Mouse (Mus musculus) embryonic facial prominence, embryonic 11.5 days (tissue): ENCODE measurements at regions not wholly inside any gene's neighbourhood (a gene's known extent, or its start where the extent isn't known, plus 50 kb on each side); places are given as distances from the start of the nearest gene placed in this dataset.

Experiments
- ATAC-seq: fragments of 200-750 bp; cut with Nextera tagmentation; replicated peaks from 2 replicates; pipeline ENCODE4 v1.8.0; 2017; ENCODE audit warnings: low read depth; ENCODE audit not compliant: insufficient number of reproducible peaks, low FRiP score, low TSS enrichment
- DNase-seq: peaks from one replicate; pipeline ENCODE4 v3.0.0-alpha.2; 2015; ENCODE audit warnings: low spot score
- H3K27ac ChIP-seq: fragments of 300-500 bp; sonication (generic); replicated peaks from 2 replicates; pipeline ENCODE4 v1.5.1; 2014; ENCODE audit warnings: mild to moderate bottlenecking, low read depth, low read length, control low read depth
- H3K27me3 ChIP-seq: fragments of 300-500 bp; sonication (generic); 2 replicates; pipeline ENCODE4 v1.6.1; 2014; ENCODE audit warnings: mild to moderate bottlenecking, low read length, moderate library complexity, mixed read lengths; ENCODE audit not compliant: control insufficient read depth, insufficient read depth
- H3K36me3 ChIP-seq: fragments of 300-500 bp; sonication (generic); replicated peaks from 2 replicates; pipeline ENCODE4 v1.6.1; 2014; ENCODE audit warnings: low read depth, mild to moderate bottlenecking, low read length, moderate library complexity, mixed read lengths; ENCODE audit not compliant: control insufficient read depth, insufficient read depth
- H3K4me1 ChIP-seq: fragments of 300-500 bp; sonication (generic); 2 replicates; pipeline ENCODE4 v1.6.1; 2014; ENCODE audit warnings: low read length, mixed read lengths; ENCODE audit not compliant: control insufficient read depth, insufficient read depth
- H3K4me2 ChIP-seq: fragments of 300-500 bp; sonication (generic); 2 replicates; pipeline ENCODE4 v1.6.1; 2014; ENCODE audit warnings: low read depth, mild to moderate bottlenecking, control low read depth, low read length, moderate library complexity
- H3K4me3 ChIP-seq: fragments of 300-500 bp; sonication (generic); 2 replicates; pipeline ENCODE4 v1.5.1; 2014; ENCODE audit warnings: low read depth, low read length, control low read depth
- H3K9ac ChIP-seq: fragments of 300-500 bp; sonication (generic); replicated peaks from 2 replicates; pipeline ENCODE4 v1.6.1; 2014; ENCODE audit warnings: mild to moderate bottlenecking, control low read depth, low read length
- H3K9me3 ChIP-seq: fragments of 300-500 bp; sonication (generic); replicated peaks from 2 replicates; pipeline ENCODE4 v1.6.1; 2016; ENCODE audit warnings: mild to moderate bottlenecking, low read length, inconsistent platforms, mixed read lengths; ENCODE audit not compliant: control insufficient read depth
- WGBS: fragments of 180-500 bp; shearing (Covaris S2); extraction: QIAGEN DNeasy Blood & Tissue Kit; methylation state at CpG from one replicate; pipeline ENCODE4 v1.1.7; 2014; 5-methylcytosine and 5-hydroxymethylcytosine counted together

GRCm38 (mm10) chr12:79945899-79946298, 166.9 kb downstream of the Zfp36l1 start:
- DNase-seq (no peak), ATAC-seq (no peak)
- Histone ChIP-seq H3K27ac (peak overlapping the region; percentile 72; the same call in 1 of the 2 replicates), H3K4me3 (no peak overlapping the region), H3K36me3 (no peaks in the 10 kb centered on the region), H3K4me2 (no peak overlapping the region), H3K9me3 (no peaks in the 10 kb centered on the region), H3K27me3 (no peaks in the 10 kb centered on the region), H3K9ac (no peak overlapping the region), H3K4me1 (peaks cover 3% of the 10 kb centered on the region; the same call in 1 of the 2 replicates)
- 83% methylated on average over 4 of the region's 4 CpGs for WGBS

DNA sequence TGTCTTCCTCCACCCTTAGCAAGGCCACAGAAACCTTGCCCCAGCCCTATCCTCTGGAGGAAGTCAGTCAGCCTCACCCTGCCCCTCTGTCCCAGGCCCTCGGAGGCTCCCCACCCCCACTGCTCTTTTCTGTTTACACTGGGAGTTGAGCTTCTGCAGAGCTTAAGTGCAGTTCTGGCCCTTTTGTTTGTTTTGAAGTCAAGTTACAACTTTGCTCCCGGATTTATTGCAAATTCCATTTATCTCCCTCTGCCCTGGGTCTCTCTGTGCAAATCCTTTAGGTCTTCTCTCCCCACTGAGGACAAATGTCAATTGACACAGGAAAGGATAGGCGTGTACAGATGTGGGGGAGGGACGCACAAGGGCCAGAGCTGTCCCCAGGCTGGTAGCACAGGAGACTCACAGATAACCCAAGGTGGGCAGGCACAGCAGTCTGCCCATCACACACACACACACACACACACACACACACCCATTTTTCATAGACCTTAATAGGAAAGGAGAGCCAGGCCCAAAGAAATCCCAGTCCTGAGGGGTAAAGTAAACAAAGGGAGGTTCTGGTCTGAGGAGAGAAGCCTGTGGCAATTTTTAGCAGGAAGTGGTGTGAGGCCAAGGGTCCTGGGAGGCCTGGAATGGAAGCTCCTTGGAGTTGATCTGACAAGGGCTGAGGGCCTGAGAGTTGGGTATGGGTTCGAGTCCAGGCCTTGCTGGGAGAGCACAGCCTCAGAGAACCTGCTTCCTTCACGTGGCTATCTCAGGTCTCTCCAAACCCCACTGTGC, 167.9 kb downstream of the Zfp36l1 start:
- ATAC-seq (no peak; the same call in 1 of the 2 replicates), DNase-seq (peak; percentile 77)
- no peaks in the 10 kb centered on the region for H3K27me3 ChIP-seq
- H3K36me3 ChIP-seq, result no peaks in the 10 kb centered on the region
- 0 out of 2 replicates have a peak overlapping the region, but pooled peaks have one; percentile 10 for H3K9ac ChIP-seq
- H3K4me2 ChIP-seq, result no peak overlapping the region
- H3K27ac ChIP-seq, result peak overlapping the region; percentile 72
- peaks cover 3% of the 10 kb centered on the region; the same call in 1 of the 2 replicates for H3K4me1 ChIP-seq
- WGBS, result 12% methylated on average over 6 of the region's 6 CpGs
- no peaks in the 10 kb centered on the region for H3K9me3 ChIP-seq
- no peak overlapping the region for H3K4me3 ChIP-seq

- Histone ChIP-seq H3K27me3 (no peaks in the 10 kb centered on the region), H3K9ac (no peak overlapping the region), H3K36me3 (no peaks in the 10 kb centered on the region), H3K4me3 (no peak overlapping the region), H3K4me2 (no peak overlapping the region), H3K27ac (peak overlapping the region; percentile 72), H3K9me3 (no peaks in the 10 kb centered on the region), H3K4me1 (peaks cover 3% of the 10 kb centered on the region; the same call in 1 of the 2 replicates)
- DNase-seq, result no peak
- ATAC-seq, result no peak
- 84% methylated on average over 10 of the region's 10 CpGs for WGBS
Measured at GRCm38 (mm10) chr12:79944090-79944489, 168.7 kb downstream of the Zfp36l1 start.

GRCm38 (mm10) chr12:79942563-79943131, 170.2 kb downstream of the Zfp36l1 start:
- 31% methylated on average over 10 of the region's 10 CpGs for WGBS
- no peak overlapping the region for H3K27ac ChIP-seq
- no peaks in the 10 kb centered on the region for H3K9me3 ChIP-seq
- peak; percentile 42 for DNase-seq
- H3K9ac ChIP-seq, result no peak overlapping the region
- no peak overlapping the region for H3K4me2 ChIP-seq
- H3K4me1 ChIP-seq, result peaks cover 3% of the 10 kb centered on the region; the same call in 1 of the 2 replicates
- no peak for ATAC-seq
- no peak overlapping the region for H3K4me3 ChIP-seq
- H3K36me3 ChIP-seq, result no peaks in the 10 kb centered on the region
- no peaks in the 10 kb centered on the region for H3K27me3 ChIP-seq

- Histone ChIP-seq H3K27me3 (no peaks in the 10 kb centered on the region), H3K36me3 (no peaks in the 10 kb centered on the region), H3K9me3 (no peaks in the 10 kb centered on the region), H3K27ac (no peak overlapping the region), H3K4me1 (peaks cover 3% of the 10 kb centered on the region; the same call in 1 of the 2 replicates), H3K4me2 (no peak overlapping the region), H3K4me3 (no peak overlapping the region), H3K9ac (no peak overlapping the region)
- ATAC-seq, result no peak
- WGBS, result 35% methylated on average over 3 of the region's 3 CpGs
- DNase-seq, result no peak
Measured at GRCm38 (mm10) chr12:79941828-79942227, 171.0 kb downstream of the Zfp36l1 start.

GRCm38 (mm10) chr12:79939436-79939835, 173.4 kb downstream of the Zfp36l1 start:
- WGBS, result 95% methylated on average over 9 of the region's 9 CpGs

GRCm38 (mm10) chr12:79937876-79938275, 174.9 kb downstream of the Zfp36l1 start:
- DNase-seq, result no peak
- ATAC-seq, result no peak
- 92% methylated on average over 4 of the region's 4 CpGs for WGBS
- Histone ChIP-seq H3K4me2 (no peak overlapping the region), H3K36me3 (no peaks in the 10 kb centered on the region), H3K4me3 (no peak overlapping the region), H3K9ac (no peak overlapping the region), H3K27me3 (no peaks in the 10 kb centered on the region), H3K4me1 (peaks cover 3% of the 10 kb centered on the region; the same call in 1 of the 2 replicates), H3K9me3 (no peaks in the 10 kb centered on the region), H3K27ac (no peak overlapping the region)

More at GRCm38 (mm10) chr12:79939436-79939835, 173.4 kb downstream of the Zfp36l1 start:
- Histone ChIP-seq H3K4me2 (no peak overlapping the region), H3K4me3 (no peak overlapping the region), H3K9me3 (no peaks in the 10 kb centered on the region), H3K4me1 (peaks cover 3% of the 10 kb centered on the region; the same call in 1 of the 2 replicates), H3K27me3 (no peaks in the 10 kb centered on the region), H3K9ac (no peak overlapping the region), H3K36me3 (no peaks in the 10 kb centered on the region), H3K27ac (no peak overlapping the region)
- ATAC-seq (no peak), DNase-seq (no peak)

DNA sequence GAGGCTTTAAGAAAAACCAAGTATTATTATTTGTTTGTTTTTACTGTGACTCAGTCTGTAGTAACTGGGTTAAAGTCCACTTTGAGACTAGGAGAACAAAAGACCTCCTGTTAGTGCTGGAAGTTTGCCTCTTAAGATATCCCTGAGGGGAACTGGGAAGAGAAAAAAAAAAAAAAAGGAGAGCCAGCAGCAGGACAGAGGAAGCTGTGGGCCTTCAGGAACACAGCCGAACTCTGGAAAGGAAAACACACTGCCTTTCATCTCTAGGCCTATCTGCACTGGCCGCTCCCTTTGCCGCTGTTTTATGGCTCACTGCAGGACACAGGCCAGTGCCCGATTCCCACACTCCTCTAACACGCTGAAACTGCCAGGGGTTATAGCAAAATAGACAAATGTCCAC, 176.1 kb downstream of the Zfp36l1 start:
- WGBS, result 23% methylated on average over 5 of the region's 5 CpGs
- no peak for DNase-seq

More for the DNA sequence above, 176.1 kb downstream of the Zfp36l1 start:
- H3K4me3 ChIP-seq, result no peak overlapping the region
- H3K27me3 ChIP-seq, result no peaks in the 10 kb centered on the region
- H3K4me2 ChIP-seq, result no peak overlapping the region
- no peak for ATAC-seq
- no peaks in the 10 kb centered on the region for H3K4me1 ChIP-seq
- H3K9ac ChIP-seq, result no peak overlapping the region
- H3K9me3 ChIP-seq, result no peaks in the 10 kb centered on the region
- H3K36me3 ChIP-seq, result no peaks in the 10 kb centered on the region
- no peak overlapping the region for H3K27ac ChIP-seq
